Mouse (Mus musculus): Measurements from ENCODE around the gene Ccdc91. TPM values are rescaled to one million over a fixed set of nuclear protein-coding genes. Genes with fewer than 3 reads are reported as not detected.

The Ccdc91 gene
- total RNA-seq (2015), result 1.9 and 4.4 TPM in 2 replicates
- 19.2 and 19.5 TPM in 2 replicates for total RNA-seq (2017)

DNA sequence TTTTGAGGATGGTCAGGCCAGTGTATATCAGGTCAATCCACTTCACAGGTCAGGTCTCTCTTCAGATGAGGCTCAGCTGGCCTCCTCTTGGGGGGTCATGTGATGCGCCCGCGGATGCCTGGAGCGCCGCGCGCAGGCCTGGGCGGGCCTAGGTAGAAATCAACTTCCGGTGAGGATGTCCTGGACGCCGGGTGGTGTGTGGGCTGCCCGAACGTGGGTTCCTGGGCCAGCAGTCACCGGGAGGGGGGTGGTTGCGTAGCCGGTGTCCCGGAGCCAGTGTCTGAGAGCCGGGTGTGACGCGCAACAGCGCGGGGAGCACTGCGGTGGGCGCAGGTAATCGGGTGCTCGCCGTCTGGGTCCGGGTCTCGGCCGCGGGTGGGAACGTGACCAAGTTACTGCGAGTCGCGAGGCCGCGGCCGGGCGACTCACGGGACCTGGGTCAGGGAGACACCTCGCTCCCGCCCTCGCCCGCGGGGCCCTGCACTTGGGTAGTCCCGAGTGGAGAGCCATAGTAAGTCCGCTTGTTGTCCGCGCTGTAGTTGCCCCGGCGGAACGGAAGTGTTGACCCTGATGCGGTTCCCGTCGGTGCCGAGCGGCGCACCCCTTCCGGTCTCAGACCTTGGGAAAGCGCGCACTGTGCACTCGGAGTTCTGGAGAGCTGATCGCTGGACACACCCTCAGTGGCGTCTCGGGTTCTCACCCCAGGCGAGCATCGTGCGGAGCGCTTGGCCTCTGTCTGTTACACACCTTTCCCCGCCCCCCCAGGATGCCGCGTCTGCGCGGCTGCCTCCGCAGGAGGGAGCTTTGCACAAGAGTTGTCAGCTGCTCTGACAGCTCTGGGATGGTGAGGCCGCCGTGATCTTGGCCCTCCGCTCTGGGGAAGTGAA lies at the start of gene Ccdc91:
Gene Ccdc91 (plus strand): TSS at position 102 of the 887 bp plus-strand sequence.
- ATAC-seq (ENCODE audit: poor library complexity, severe bottlenecking), result peak; percentile 85

GRCm38 (mm10) chr6:147426927-147427487 lies 48.6 kb upstream of the Ccdc91 start:
- no peak for ATAC-seq (ENCODE audit: poor library complexity, severe bottlenecking)

DNA sequence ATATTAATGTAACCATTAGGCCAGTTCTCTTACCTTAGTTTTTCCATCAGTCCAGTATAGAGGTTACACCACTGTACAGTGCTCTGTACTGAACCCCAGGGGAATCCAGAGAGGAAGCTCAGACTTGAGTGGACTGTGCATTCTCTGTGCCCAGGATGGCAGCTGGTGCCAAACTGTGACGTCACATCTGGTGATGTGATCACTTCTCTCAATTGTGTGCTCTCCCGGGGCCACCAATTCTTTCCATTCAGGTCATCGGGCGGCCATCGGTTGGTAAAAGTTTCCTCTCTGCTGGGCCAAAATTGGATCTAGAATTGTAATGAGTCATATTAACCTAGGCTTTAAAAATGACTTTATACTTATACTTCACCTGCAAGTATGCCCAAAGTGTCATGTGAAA lies 19.9 kb upstream of the Ccdc91 start:
- ATAC-seq (ENCODE audit: poor library complexity, severe bottlenecking), result no peak

- ATAC-seq (ENCODE audit: poor library complexity, severe bottlenecking), result no peak
Observed at GRCm38 (mm10) chr6:147458637-147459301, 16.9 kb upstream of the Ccdc91 start.

GRCm38 (mm10) chr6:147470016-147470415 lies 5.6 kb upstream of the Ccdc91 start:
- no peak for ATAC-seq (ENCODE audit: poor library complexity, severe bottlenecking)

- ATAC-seq (ENCODE audit: poor library complexity, severe bottlenecking), result no peak
Observed at GRCm38 (mm10) chr6:147481141-147481540, 5.5 kb downstream of the Ccdc91 start.

DNA sequence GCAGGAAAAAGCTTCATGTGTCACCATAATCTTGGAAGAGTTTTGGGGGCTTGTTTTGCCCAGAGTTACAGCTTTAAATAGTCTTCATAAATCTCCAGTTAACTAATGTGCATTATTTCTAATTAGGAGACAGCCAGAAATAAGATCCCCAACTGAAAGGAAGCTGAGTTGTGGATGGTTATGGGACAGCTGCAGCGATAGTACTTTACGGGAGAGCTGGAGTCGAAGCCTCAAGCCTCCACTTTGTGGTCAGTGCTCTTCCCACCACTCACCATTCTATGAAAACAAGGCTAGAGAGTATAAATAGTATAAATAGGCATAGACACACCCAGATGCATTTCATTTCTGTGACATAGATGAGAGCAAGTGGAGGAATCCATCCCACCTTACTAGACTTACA lies 14.5 kb downstream of the Ccdc91 start:
- ATAC-seq (ENCODE audit: poor library complexity, severe bottlenecking), result no peak

DNA sequence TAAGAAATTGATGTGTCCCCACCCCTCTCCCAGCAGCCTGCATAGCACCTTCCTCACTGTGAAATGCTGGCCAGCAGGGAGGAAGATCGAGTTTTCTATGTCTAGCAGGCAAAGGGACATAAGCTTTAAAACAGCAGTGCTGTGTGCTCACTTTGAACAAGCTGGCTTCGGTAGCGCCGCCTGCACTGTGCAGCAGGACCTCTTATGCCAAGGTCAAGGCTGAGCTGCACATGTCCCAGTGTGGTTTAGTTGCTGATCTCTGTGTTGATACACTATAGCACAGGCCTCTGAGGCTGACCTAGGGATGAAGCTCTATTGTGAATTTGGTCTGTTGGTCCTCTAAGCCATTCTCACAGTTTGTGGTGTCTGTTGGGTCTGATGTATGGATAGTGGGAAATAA lies 16.9 kb downstream of the Ccdc91 start:
- ATAC-seq (ENCODE audit: poor library complexity, severe bottlenecking), result no peak

DNA sequence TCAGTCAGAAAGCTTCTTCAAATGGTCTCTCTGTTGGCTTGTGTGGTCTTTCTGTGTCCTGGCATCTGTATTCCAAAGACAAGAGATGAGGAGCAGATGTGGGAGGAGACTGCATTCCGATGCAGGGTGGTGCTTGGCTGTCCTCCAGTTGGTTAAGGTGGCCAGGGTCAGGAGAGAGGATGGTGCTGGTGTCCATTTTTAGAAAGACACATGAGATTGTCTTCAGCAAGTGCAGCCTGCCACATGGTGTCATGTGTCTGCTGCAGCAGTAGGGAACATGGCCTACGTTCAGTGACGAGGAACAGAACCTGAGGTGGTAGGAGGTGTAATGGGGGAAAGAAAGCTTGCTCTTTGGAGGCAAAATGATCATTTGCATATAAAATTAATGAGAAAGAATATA lies 25.8 kb downstream of the Ccdc91 start:
- no peak for ATAC-seq (ENCODE audit: poor library complexity, severe bottlenecking)

- no peak for ATAC-seq (ENCODE audit: poor library complexity, severe bottlenecking)
Observed at GRCm38 (mm10) chr6:147506074-147506473, 30.4 kb downstream of the Ccdc91 start.

GRCm38 (mm10) chr6:147506496-147506895 lies 30.9 kb downstream of the Ccdc91 start:
- no peak for ATAC-seq (ENCODE audit: poor library complexity, severe bottlenecking)

DNA sequence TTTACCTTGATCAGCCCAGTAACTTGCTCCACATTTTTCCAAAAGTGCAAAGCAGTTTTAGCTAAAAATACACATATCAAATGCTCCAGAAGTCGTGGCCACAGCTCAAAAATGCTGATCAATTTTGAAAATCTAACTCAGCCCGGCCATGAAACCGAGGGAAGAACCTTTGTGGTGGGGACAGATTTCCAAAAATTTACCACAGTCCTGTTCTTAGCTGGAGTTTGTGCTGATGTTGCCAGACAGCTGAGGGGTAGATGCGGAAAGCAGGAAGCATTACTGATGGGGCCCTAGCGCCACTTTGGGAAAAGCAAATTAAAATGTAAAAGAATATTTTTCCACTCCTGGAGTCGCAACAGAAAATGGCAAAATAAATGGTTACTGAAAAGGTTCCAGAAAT lies 31.6 kb downstream of the Ccdc91 start:
- ATAC-seq (ENCODE audit: poor library complexity, severe bottlenecking), result no peak

DNA sequence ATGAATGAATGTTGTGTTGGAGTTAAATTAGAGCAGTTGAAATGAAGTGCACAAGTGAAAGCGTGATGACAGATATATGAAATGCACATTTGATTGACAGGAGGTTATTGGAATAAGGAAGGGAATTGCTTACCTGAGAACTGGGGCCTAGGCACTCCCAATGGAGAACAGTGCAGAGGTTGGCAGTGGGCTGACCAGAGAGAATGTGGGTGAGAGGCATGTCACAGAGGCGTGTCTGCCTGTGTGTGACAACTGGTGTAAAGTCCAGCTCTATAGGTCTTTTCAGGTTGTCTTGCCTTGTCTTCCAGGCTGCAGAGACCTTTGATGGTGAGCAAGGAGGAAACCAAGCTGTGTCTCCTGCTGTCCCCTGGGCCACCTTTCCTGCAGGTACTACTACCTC lies 34.9 kb downstream of the Ccdc91 start:
- no peak for ATAC-seq (ENCODE audit: poor library complexity, severe bottlenecking)

DNA sequence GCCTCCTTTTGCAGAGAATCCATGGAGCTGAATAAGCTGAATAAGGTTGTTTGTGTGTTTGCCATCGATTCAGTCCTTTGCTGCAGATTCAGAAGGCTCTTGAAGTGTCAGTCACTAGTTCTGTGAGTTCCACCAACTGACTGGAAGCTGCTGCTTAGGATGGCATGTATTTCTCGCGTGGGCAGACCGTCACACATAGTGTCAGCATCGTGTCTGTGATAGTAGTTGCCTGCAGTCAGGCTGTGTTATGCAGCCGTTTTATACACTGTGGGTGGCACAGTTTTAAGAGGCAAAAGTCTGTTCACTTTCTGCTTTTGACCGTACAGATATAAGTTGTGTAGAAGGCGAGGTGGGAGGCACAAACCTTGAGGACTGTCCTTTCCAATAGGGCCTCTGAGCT lies 42.3 kb downstream of the Ccdc91 start:
- ATAC-seq (ENCODE audit: poor library complexity, severe bottlenecking), result 0 out of 2 replicates have a peak, but pooled peaks have one; percentile 13

- no peak for ATAC-seq (ENCODE audit: poor library complexity, severe bottlenecking)
Observed at GRCm38 (mm10) chr6:147525236-147525635, 49.6 kb downstream of the Ccdc91 start.

DNA sequence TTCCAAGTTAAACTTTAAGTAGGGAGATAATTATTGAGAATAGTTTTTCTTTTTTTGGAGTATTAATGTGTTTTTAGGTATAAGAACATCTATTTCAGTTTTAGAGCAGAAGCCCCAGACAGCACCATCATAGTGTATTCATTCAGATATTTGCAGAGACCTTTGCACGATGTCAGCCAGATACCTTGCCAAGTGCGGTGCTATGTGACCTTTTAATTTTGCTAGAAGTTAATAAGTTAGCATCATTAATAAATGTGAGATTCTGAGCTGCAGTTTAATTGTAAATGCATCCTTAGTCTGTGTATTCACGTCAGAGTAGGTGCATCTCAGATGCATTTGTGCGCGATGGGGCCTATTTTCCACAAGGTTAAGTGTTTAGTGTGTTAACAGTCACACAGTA lies 59.3 kb downstream of the Ccdc91 start:
- ATAC-seq (ENCODE audit: poor library complexity, severe bottlenecking), result no peak

- no peak for ATAC-seq (ENCODE audit: poor library complexity, severe bottlenecking)
Observed at GRCm38 (mm10) chr6:147538236-147538635, 62.6 kb downstream of the Ccdc91 start.

- ATAC-seq (ENCODE audit: poor library complexity, severe bottlenecking), result no peak
Observed at GRCm38 (mm10) chr6:147539056-147539600, 63.5 kb downstream of the Ccdc91 start.

DNA sequence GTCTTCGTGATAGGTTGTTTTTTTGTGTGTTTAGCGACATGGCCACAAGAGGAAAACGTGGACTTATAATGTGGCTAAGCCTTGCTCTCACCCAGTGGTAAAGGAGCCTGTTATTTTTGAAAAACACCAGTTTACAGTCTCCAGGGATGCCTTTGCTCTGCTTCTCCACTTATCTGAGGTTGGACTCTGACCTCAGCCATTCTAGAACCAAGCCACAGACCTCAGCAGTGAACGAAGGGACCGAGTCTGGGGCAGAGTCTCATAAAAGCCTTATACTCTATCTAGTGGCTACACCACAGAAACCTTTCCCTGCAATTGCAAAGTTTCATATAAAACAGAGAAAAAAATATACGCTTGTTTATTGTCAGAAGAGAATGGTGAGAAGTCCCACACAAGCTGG lies 65.3 kb downstream of the Ccdc91 start:
- no peak for ATAC-seq (ENCODE audit: poor library complexity, severe bottlenecking)

GRCm38 (mm10) chr6:147555591-147555990 lies 80.0 kb downstream of the Ccdc91 start:
- ATAC-seq (ENCODE audit: poor library complexity, severe bottlenecking), result no peak

GRCm38 (mm10) chr6:147559316-147559715 lies 83.7 kb downstream of the Ccdc91 start:
- no peak for ATAC-seq (ENCODE audit: poor library complexity, severe bottlenecking)

All from megakaryocyte, adult 5-6 weeks (primary cell).